Mouse (Mus musculus): ENCODE measurements around the gene Dync1li2. TPM values are rescaled to one million over a fixed set of nuclear protein-coding genes. Genes with fewer than 3 reads are reported as not detected.

Gene Dync1li2
- 10.5 TPM for polyA plus RNA-seq (2015; fragmentation: Illumina TruSeq; extraction: RNeasy Lipid Tissue Mini Kit (QIAGEN cat#74804); ENCODE audit: insufficient read depth, low read depth, low replicate concordance)

DNA sequence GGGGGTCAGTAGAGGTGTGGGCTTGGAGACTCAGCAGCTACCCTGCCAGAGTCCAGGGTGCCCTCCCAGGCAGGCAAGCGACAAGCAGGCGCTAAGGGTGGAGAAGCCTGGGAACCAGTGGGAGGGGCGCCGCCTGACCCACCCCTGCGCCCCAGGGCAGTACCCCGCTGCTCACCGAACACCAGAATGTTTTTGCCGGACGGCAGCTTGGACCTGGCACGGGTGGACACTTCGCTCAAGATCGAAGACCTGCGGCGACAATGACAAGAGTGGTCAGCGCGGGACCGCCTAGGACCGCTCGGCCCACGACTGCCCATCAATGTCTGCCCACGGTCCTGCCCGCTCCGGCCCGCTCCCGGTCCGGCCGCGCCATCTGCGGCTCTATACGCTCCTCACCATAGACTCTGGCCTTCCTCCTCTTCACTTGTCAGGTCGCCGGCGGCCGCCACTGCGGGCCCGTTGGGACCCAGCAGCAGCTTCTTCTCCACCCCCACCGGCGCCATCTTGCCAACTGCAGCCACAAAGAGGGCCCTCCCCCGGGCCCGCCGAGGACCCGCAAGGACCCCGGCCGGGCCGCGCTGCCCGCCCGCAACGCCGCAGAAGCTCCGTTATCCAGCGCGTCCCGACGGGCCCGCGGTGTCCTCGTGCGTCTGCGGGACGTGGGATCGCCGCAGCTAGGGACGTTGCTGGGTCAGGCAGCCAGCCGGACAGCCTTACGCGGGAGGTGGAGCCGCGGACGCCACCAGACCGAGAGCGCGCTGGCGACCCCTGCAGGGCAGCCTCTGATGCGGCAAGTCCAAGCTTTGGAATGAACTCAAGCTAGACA, at the start of gene Dync1li2:
TSS of gene Dync1li2 (minus strand) at position 749 of the 826 bp plus-strand sequence.

DNA sequence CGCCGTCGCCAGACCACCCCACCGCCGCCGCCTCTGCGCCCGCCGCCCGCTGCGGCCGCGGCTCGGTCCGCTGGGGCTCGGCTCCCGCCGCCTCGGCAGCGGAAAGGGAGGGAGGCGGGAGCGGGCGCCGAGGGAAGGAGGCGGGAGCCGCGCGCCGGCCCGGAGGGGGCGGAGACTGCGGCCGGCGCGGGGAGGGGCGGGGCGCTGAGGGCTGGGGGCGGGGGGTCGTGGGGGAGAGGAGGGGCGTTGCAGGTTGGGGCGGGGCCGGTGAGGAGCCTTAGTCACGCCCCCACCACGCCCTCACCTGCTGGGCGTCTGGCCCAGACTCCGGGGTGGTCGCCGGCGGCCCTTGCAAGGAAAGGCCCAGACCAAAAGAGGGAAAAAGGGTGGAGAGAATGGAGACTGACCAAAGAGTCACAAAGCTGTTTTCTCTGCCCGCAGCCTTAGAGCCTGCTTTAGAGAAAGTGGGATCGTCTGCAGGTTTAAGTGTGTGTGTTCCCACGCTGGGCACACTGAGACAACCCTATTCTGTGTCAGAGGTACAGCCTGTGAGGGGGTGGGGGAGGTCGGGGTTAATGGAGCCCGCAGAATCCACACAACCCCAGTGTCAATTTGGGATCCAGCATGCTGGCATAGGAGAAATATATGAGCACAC, 47.0 kb downstream of the Dync1li2 start, which contains the start of gene Cmtm4:
TSS of gene Cmtm4 (minus strand) at position 105 of the 655 bp plus-strand sequence.

Other genes starting within 250 kb of the Dync1li2 start
- gene Tk2, start 194.5 kb downstream of the Dync1li2 start, polyA plus RNA-seq (2015; fragmentation: Illumina TruSeq; extraction: RNeasy Lipid Tissue Mini Kit (QIAGEN cat#74804); ENCODE audit: insufficient read depth, low read depth, low replicate concordance), result 14.6 TPM
- gene Cklf, start 192.2 kb downstream of the Dync1li2 start, polyA plus RNA-seq (2015; fragmentation: Illumina TruSeq; extraction: RNeasy Lipid Tissue Mini Kit (QIAGEN cat#74804); ENCODE audit: insufficient read depth, low read depth, low replicate concordance), result 4.4 TPM
- not detected for gene Cmtm2a, start 149.9 kb downstream of the Dync1li2 start, polyA plus RNA-seq (2015; fragmentation: Illumina TruSeq; extraction: RNeasy Lipid Tissue Mini Kit (QIAGEN cat#74804); ENCODE audit: insufficient read depth, low read depth, low replicate concordance)
- gene Gm45711, start 133.0 kb downstream of the Dync1li2 start, polyA plus RNA-seq (2015; fragmentation: Illumina TruSeq; extraction: RNeasy Lipid Tissue Mini Kit (QIAGEN cat#74804); ENCODE audit: insufficient read depth, low read depth, low replicate concordance), result not detected
- gene Cmtm1, start 132.9 kb downstream of the Dync1li2 start, polyA plus RNA-seq (2015; fragmentation: Illumina TruSeq; extraction: RNeasy Lipid Tissue Mini Kit (QIAGEN cat#74804); ENCODE audit: insufficient read depth, low read depth, low replicate concordance), result not detected
- not detected for gene Gm11020, start 121.5 kb downstream of the Dync1li2 start, polyA plus RNA-seq (2015; fragmentation: Illumina TruSeq; extraction: RNeasy Lipid Tissue Mini Kit (QIAGEN cat#74804); ENCODE audit: insufficient read depth, low read depth, low replicate concordance)
- not detected for gene Cmtm2b, start 120.8 kb downstream of the Dync1li2 start, polyA plus RNA-seq (2015; fragmentation: Illumina TruSeq; extraction: RNeasy Lipid Tissue Mini Kit (QIAGEN cat#74804); ENCODE audit: insufficient read depth, low read depth, low replicate concordance)
- 14.8 TPM for gene Cmtm3, start 103.6 kb downstream of the Dync1li2 start, polyA plus RNA-seq (2015; fragmentation: Illumina TruSeq; extraction: RNeasy Lipid Tissue Mini Kit (QIAGEN cat#74804); ENCODE audit: insufficient read depth, low read depth, low replicate concordance)
- gene Cmtm4, start 47.2 kb downstream of the Dync1li2 start, polyA plus RNA-seq (2015; fragmentation: Illumina TruSeq; extraction: RNeasy Lipid Tissue Mini Kit (QIAGEN cat#74804); ENCODE audit: insufficient read depth, low read depth, low replicate concordance), result 6.2 TPM
- not detected for gene Terb1, start 66.9 kb upstream of the Dync1li2 start, polyA plus RNA-seq (2015; fragmentation: Illumina TruSeq; extraction: RNeasy Lipid Tissue Mini Kit (QIAGEN cat#74804); ENCODE audit: insufficient read depth, low read depth, low replicate concordance)
- gene Nae1, start 91.6 kb upstream of the Dync1li2 start, polyA plus RNA-seq (2015; fragmentation: Illumina TruSeq; extraction: RNeasy Lipid Tissue Mini Kit (QIAGEN cat#74804); ENCODE audit: insufficient read depth, low read depth, low replicate concordance), result 17.6 TPM
- gene Car7, start 91.6 kb upstream of the Dync1li2 start, polyA plus RNA-seq (2015; fragmentation: Illumina TruSeq; extraction: RNeasy Lipid Tissue Mini Kit (QIAGEN cat#74804); ENCODE audit: insufficient read depth, low read depth, low replicate concordance), result 2.7 TPM
- gene Pdp2, start 148.4 kb upstream of the Dync1li2 start, polyA plus RNA-seq (2015; fragmentation: Illumina TruSeq; extraction: RNeasy Lipid Tissue Mini Kit (QIAGEN cat#74804); ENCODE audit: insufficient read depth, low read depth, low replicate concordance), result 0.90 TPM
- gene Cdh16, start 181.3 kb upstream of the Dync1li2 start, polyA plus RNA-seq (2015; fragmentation: Illumina TruSeq; extraction: RNeasy Lipid Tissue Mini Kit (QIAGEN cat#74804); ENCODE audit: insufficient read depth, low read depth, low replicate concordance), result not detected
- 2.3 TPM for gene Rrad, start 188.3 kb upstream of the Dync1li2 start, polyA plus RNA-seq (2015; fragmentation: Illumina TruSeq; extraction: RNeasy Lipid Tissue Mini Kit (QIAGEN cat#74804); ENCODE audit: insufficient read depth, low read depth, low replicate concordance)
- 7.1 TPM for gene Ciao2b, start 198.9 kb upstream of the Dync1li2 start, polyA plus RNA-seq (2015; fragmentation: Illumina TruSeq; extraction: RNeasy Lipid Tissue Mini Kit (QIAGEN cat#74804); ENCODE audit: insufficient read depth, low read depth, low replicate concordance)